Mouse (Mus musculus) heart, adult 11 months (tissue): Measurements from ENCODE around the gene Yju2.

Source experiments
- DNase-seq: peaks from one replicate; pipeline ENCODE4 v3.0.0; 2022

Yju2 gene

GRCm38 (mm10) chr17:56008356-56009087 lies 49.6 kb downstream of the Yju2 start:
- peak; percentile 100 for DNase-seq

GRCm38 (mm10) chr17:56009088-56009961 lies 50.4 kb downstream of the Yju2 start:
- peak; percentile 100 for DNase-seq

- DNase-seq: no peak
These were observed 51.0 kb downstream of the Yju2 start for GRCm38 (mm10) chr17:56009962-56010240.

- peak; percentile 92 for DNase-seq
These were observed 51.4 kb downstream of the Yju2 start for GRCm38 (mm10) chr17:56010255-56010654.

GRCm38 (mm10) chr17:56010681-56011080 lies 51.8 kb downstream of the Yju2 start:
- peak; percentile 96 for DNase-seq

- DNase-seq: no peak
These were observed 52.5 kb downstream of the Yju2 start for GRCm38 (mm10) chr17:56011441-56011840.

- no peak for DNase-seq
These were observed 56.4 kb downstream of the Yju2 start for GRCm38 (mm10) chr17:56015293-56015692.

- no peak for DNase-seq
These were observed 57.5 kb downstream of the Yju2 start for GRCm38 (mm10) chr17:56016382-56016781.

GRCm38 (mm10) chr17:56016793-56017785 lies 58.2 kb downstream of the Yju2 start:
- DNase-seq: no peak

GRCm38 (mm10) chr17:56017848-56018247 lies 58.9 kb downstream of the Yju2 start:
- peak; percentile 92 for DNase-seq
